Mouse (Mus musculus): ENCODE measurements around the gene Hrasls5.

DNA sequence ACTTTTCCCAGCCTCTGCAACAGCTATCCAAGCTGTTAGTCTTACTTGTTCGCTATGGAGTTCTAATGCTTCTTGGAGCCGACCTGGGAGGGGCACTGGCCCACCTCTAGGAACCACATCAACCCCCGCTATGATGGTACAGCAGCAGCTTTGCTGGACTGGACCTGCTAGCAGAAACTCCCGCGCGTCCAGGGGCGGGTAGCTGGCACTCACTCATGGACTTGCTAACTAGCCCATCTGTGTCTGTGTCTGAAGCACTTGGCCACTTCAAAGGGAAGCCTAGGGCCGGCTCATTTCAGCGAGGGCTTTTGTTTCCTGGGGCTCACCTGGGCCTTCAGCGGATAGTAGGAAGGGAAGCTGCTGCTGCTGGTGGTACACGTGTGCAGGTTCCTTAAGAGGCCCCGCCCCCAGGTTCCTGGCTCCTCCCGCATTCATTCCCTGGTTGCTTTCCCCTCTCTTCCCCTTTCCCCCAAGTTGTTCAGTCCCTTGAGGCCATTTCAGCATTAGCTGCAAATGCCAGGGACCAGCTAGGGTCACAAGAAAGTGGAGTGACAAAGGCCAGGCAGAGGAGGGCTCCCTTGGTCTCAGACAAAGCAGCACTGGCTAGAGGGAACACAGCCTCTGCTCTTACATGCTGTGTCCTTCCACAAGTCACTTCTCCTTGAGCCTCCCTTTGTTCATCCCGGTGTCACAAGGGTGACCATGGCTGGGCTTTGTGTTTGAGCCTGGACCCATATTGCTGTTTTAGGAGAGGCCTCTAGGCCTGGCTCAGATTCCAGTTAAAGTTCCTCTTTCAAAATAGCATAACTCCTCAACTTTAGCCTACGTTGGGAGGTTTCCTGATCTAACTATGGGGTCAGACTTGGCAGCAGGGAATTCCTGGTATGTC, 5.3 kb upstream of the Hrasls5 start, which contains the start of gene Lgals12:
- TF ChIP-seq CTCF (IDR thresholded peaks at IDR 0.05; ENCODE audit: borderline replicate concordance, insufficient read depth, low read depth, low read length) (no peak), POLR2A (IDR thresholded peaks at IDR 0.05; ENCODE audit: borderline replicate concordance, insufficient read depth, low read length) (no peak)

Data from cerebellum, adult 2 months (tissue).